Mouse (Mus musculus) heart, embryonic 14.5 days (tissue): ENCODE measurements around the gene Ffar3. TPM values are rescaled to one million over a fixed set of nuclear protein-coding genes. Genes with fewer than 3 reads are reported as not detected.
"Not testable (repeated sequence)": the region's sequence is repeated elsewhere in the genome, so short reads cannot be mapped to it uniquely, and the experiment has no call there.

Experiments used
- ATAC-seq: fragments of 200-750 bp; cut with Nextera tagmentation; 2 replicates; pipeline ENCODE4 v1.8.0; 2017; ENCODE audit warnings: low read depth, moderate TSS enrichment; ENCODE audit not compliant: insufficient number of reproducible peaks, insufficient read depth, low FRiP score
- H3K27ac ChIP-seq, 2 experiments: fragments of 200-500 bp in 1 of 2; fragments of 300-500 bp in 1 of 2; sonication (generic) in 1 of 2; replicated peaks in 1 of 2; 2 replicates each; pipeline ENCODE4 v1.5.1; 2012 to 2014; ENCODE audit warnings: low read depth in 2 of 2, low read length in 2 of 2, control low read depth in 1 of 2, mild to moderate bottlenecking in 1 of 2, mixed read lengths in 1 of 2; ENCODE audit not compliant: control insufficient read depth in 1 of 2, insufficient read depth in 1 of 2
- H3K27me3 ChIP-seq: fragments of 300-500 bp; sonication (generic); 2 replicates; pipeline ENCODE4 v1.6.1; 2014; ENCODE audit warnings: mild to moderate bottlenecking, low read length, control low read depth; ENCODE audit not compliant: control insufficient read depth, insufficient read depth
- H3K36me3 ChIP-seq: fragments of 300-500 bp; sonication (generic); 2 replicates; pipeline ENCODE4 v1.6.1; 2014; ENCODE audit warnings: mild to moderate bottlenecking, control low read depth, low read length, mixed read lengths; ENCODE audit not compliant: control insufficient read depth, insufficient read depth
- H3K4me1 ChIP-seq, 2 experiments: fragments of 200-500 bp in 1 of 2; fragments of 300-500 bp in 1 of 2; sonication (generic) in 1 of 2; 2 replicates each; pipeline ENCODE4 v1.6.1; 2012 to 2014; ENCODE audit warnings: low read length in 2 of 2, control low read depth in 1 of 2, mixed read lengths in 1 of 2; ENCODE audit not compliant: control insufficient read depth in 2 of 2, insufficient read depth in 2 of 2
- H3K4me2 ChIP-seq: fragments of 300-500 bp; sonication (generic); 2 replicates; pipeline ENCODE4 v1.6.1; 2014; ENCODE audit warnings: mild to moderate bottlenecking, low read length
- H3K4me3 ChIP-seq, 2 experiments: fragments of 200-500 bp in 1 of 2; fragments of 300-500 bp in 1 of 2; sonication (generic) in 1 of 2; 2 replicates each; pipeline ENCODE4 v1.5.1; 2012 to 2014; ENCODE audit warnings: low read length in 2 of 2, mild to moderate bottlenecking in 2 of 2, control low read depth in 1 of 2, low read depth in 1 of 2, moderate library complexity in 1 of 2; ENCODE audit not compliant: control insufficient read depth in 1 of 2, insufficient read depth in 1 of 2
- H3K9ac ChIP-seq: fragments of 300-500 bp; sonication (generic); 2 replicates; pipeline ENCODE4 v1.6.1; 2014; ENCODE audit warnings: mild to moderate bottlenecking, low read length
- H3K9me3 ChIP-seq: fragments of 300-500 bp; sonication (generic); 2 replicates; pipeline ENCODE4 v1.6.1; 2016; ENCODE audit warnings: low read length, control low read depth; ENCODE audit not compliant: control insufficient read depth
- WGBS: fragments of 180-500 bp; shearing (Covaris S2); extraction: QIAGEN DNeasy Blood & Tissue Kit; methylation state at CpG from one replicate; pipeline ENCODE4 v1.1.7; 2014; 5-methylcytosine and 5-hydroxymethylcytosine counted together
- polyA plus RNA-seq: library from polyadenylated mRNA; unstranded; fragments of >200 nt; fragmentation: Nextera tagmentation; extraction: Ambion mirVana; gene quantifications from 2 replicates; pipeline ENCODE4 v1.2.1, GENCODE M21; 2014

Ffar3 gene
- polyA plus RNA-seq, 1 experiment from 2014 or later, result not detected

- no peak overlapping the region for H3K27ac ChIP-seq
- no peaks in the 10 kb centered on the region for H3K27me3 ChIP-seq
- no peak overlapping the region for H3K4me2 ChIP-seq
- H3K9me3 ChIP-seq, result no peaks in the 10 kb centered on the region
- H3K9ac ChIP-seq, result no peak overlapping the region
- 32% methylated on average over 7 of the region's 7 CpGs for WGBS
- H3K4me1 ChIP-seq, result peaks cover 4 to 11% of the 10 kb centered on the region in 2 experiments; a peak in 2 of 4 replicates
- H3K4me3 ChIP-seq, result no peak overlapping the region
- no peaks in the 10 kb centered on the region for H3K36me3 ChIP-seq
- ATAC-seq, result no peak
Observed at GRCm38 (mm10) chr7:30844676-30845297, 11.2 kb downstream of the Ffar3 start.

GRCm38 (mm10) chr7:30842092-30842491 lies 13.9 kb downstream of the Ffar3 start:
- Histone ChIP-seq H3K27ac (no peak overlapping the region), H3K9me3 (no peaks in the 10 kb centered on the region), H3K9ac (no peak overlapping the region), H3K27me3 (peaks cover 4% of the 10 kb centered on the region), H3K4me3 (no peak overlapping the region), H3K4me1 (peaks cover 4 to 11% of the 10 kb centered on the region in 2 experiments; a peak in 1 of 4 replicates), H3K4me2 (no peak overlapping the region), H3K36me3 (no peaks in the 10 kb centered on the region)
- ATAC-seq, result no peak
- 84% methylated on average over 5 of the region's 5 CpGs for WGBS

- H3K9ac ChIP-seq, result no peak overlapping the region
- no peaks in the 10 kb centered on the region for H3K36me3 ChIP-seq
- H3K4me1 ChIP-seq, result peaks cover 4 to 11% of the 10 kb centered on the region in 2 experiments; a peak in 1 of 4 replicates
- 75% methylated on average over 4 of the region's 4 CpGs for WGBS
- peaks cover 4% of the 10 kb centered on the region for H3K27me3 ChIP-seq
- no peak overlapping the region for H3K4me3 ChIP-seq
- no peaks in the 10 kb centered on the region for H3K9me3 ChIP-seq
- no peak overlapping the region for H3K27ac ChIP-seq
- no peak overlapping the region for H3K4me2 ChIP-seq
- no peak for ATAC-seq
Observed at GRCm38 (mm10) chr7:30841379-30841778, 14.6 kb downstream of the Ffar3 start.

GRCm38 (mm10) chr7:30840306-30840705 lies 15.7 kb downstream of the Ffar3 start:
- Histone ChIP-seq H3K9me3 (no peaks in the 10 kb centered on the region), H3K27ac (no peak overlapping the region), H3K4me3 (no peak overlapping the region), H3K4me2 (no peak overlapping the region), H3K36me3 (no peaks in the 10 kb centered on the region), H3K9ac (no peak overlapping the region), H3K4me1 (peaks cover 4 to 11% of the 10 kb centered on the region in 2 experiments; a peak in 1 of 4 replicates), H3K27me3 (peaks cover 4% of the 10 kb centered on the region)
- WGBS, result 53% methylated on average over 3 of the region's 3 CpGs
- ATAC-seq, result no peak

GRCm38 (mm10) chr7:30837277-30837676 lies 18.7 kb downstream of the Ffar3 start:
- H3K27me3 ChIP-seq, result peaks cover 4% of the 10 kb centered on the region
- H3K27ac ChIP-seq, result no peak overlapping the region
- no peaks in the 10 kb centered on the region for H3K36me3 ChIP-seq
- H3K4me1 ChIP-seq, result peaks cover 4 to 11% of the 10 kb centered on the region in 2 experiments; a peak in 2 of 4 replicates
- no peak for ATAC-seq
- H3K9ac ChIP-seq, result no peak overlapping the region
- no peak overlapping the region for H3K4me3 ChIP-seq
- H3K9me3 ChIP-seq, result no peaks in the 10 kb centered on the region
- no peak overlapping the region for H3K4me2 ChIP-seq

GRCm38 (mm10) chr7:30832684-30833083 lies 23.3 kb downstream of the Ffar3 start:
- H3K27me3 ChIP-seq, H3K9me3 ChIP-seq, ATAC-seq, H3K9ac ChIP-seq, H3K27ac ChIP-seq, H3K36me3 ChIP-seq, H3K4me3 ChIP-seq, H3K4me1 ChIP-seq: not testable (repeated sequence)
- peak overlapping the region; percentile 4; the same call in 1 of the 2 replicates for H3K4me2 ChIP-seq
- 7% methylated on average over 9 of the region's 11 CpGs for WGBS

GRCm38 (mm10) chr7:30832261-30832660 lies 23.7 kb downstream of the Ffar3 start:
- Histone ChIP-seq H3K4me2 (peak overlapping the region; percentile 4; the same call in 1 of the 2 replicates), H3K36me3 (no peaks in the 10 kb centered on the region), H3K9ac (no peak overlapping the region), H3K9me3 (no peaks in the 10 kb centered on the region), H3K4me1 (no peaks in the 10 kb centered on the region; a peak in 1 of 4 replicates), H3K4me3 (no peak overlapping the region), H3K27ac (no peak overlapping the region), H3K27me3 (no peaks in the 10 kb centered on the region)
- WGBS, result 54% methylated on average over 17 of the region's 17 CpGs
- ATAC-seq, result no peak; the same call in 1 of the 2 replicates

GRCm38 (mm10) chr7:30829428-30829827 lies 26.6 kb downstream of the Ffar3 start:
- no peaks in the 10 kb centered on the region; a peak in 1 of 4 replicates for H3K4me1 ChIP-seq
- no peaks in the 10 kb centered on the region for H3K9me3 ChIP-seq
- H3K4me3 ChIP-seq, result no peak overlapping the region
- 58% methylated on average over 3 of the region's 3 CpGs for WGBS
- no peak for ATAC-seq
- no peak overlapping the region for H3K9ac ChIP-seq
- no peak overlapping the region for H3K4me2 ChIP-seq
- H3K36me3 ChIP-seq, result no peaks in the 10 kb centered on the region
- H3K27me3 ChIP-seq, result no peaks in the 10 kb centered on the region
- no peak overlapping the region for H3K27ac ChIP-seq
